Mouse (Mus musculus) G1E-ER4 (cell line): ENCODE results near the gene Ppp2r5e. TPM values are rescaled to one million over a fixed set of nuclear protein-coding genes. Genes with fewer than 3 reads are reported as not detected.

ENCODE experiments used
- GATA1 ChIP-seq: IDR thresholded peaks from one replicate; pipeline ENCODE4 v1.8.0; 2012; ENCODE audit warnings: low read length, inconsistent platforms
- polyA plus RNA-seq: library from polyadenylated mRNA; stranded (reverse); fragments of >175 nt; gene quantifications from 2 replicates; pipeline ENCODE4 v1.2.3, GENCODE M21; 2012

Gene Ppp2r5e
- polyA plus RNA-seq, 1 experiment: 114 TPM

DNA sequence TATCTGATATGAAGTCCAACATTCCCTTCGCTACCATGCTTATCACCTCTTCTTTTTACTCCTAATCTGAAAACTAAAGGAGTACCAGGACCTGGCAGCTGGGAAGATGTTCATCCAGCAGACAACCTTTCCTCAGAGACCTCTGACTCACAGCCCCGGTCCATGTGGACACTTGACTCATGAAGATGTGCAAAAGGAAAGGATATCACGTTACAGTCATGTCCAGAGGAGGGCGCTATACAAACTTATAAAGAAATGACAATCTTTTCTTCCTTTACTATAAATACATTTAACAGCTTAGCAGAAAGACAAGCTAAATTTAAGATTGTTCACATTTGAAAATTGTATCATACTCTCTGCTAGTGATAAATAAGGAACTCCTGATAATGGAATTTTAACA is 143.0 kb downstream of the Ppp2r5e start:
- no peak for TF ChIP-seq GATA1

DNA sequence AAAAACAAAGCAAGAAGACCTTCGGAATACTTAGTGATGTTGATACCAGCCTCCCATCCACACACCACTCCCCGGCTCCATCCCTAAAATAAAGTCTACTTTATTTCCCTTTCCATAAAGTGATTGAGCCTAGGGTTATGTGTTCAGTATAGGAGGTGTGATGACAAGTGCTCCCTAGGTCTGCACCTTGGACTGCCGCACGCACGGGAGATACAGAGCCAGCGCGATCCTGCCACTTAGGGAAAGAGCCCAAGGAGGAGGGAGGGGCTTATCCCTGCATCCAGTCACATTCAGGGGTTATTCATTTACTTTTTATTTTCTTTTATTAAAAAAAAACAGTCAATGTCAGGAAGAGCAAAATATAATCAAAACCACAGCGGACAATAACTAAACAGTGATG is 145.5 kb downstream of the Ppp2r5e start:
- TF ChIP-seq GATA1: no peak

DNA sequence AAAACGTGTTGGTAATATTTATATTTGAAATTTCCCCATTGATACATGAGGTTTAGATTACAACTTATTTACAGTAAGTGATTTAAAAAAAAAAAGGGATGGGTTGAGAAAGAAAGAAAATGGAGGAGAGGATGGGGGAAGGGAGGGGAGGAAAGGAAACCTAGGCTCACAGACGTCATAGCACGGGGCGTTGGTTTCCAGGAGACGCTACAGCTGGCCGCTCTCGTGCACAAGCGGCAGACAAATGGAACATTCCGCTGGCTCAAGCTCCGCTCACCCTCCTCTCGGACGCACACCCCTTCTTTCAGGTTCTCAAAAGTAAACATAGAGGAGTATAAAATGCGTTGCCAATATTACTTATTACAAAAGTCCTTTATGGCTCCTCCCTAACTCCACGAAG is 146.0 kb downstream of the Ppp2r5e start:
- no peak for TF ChIP-seq GATA1

DNA sequence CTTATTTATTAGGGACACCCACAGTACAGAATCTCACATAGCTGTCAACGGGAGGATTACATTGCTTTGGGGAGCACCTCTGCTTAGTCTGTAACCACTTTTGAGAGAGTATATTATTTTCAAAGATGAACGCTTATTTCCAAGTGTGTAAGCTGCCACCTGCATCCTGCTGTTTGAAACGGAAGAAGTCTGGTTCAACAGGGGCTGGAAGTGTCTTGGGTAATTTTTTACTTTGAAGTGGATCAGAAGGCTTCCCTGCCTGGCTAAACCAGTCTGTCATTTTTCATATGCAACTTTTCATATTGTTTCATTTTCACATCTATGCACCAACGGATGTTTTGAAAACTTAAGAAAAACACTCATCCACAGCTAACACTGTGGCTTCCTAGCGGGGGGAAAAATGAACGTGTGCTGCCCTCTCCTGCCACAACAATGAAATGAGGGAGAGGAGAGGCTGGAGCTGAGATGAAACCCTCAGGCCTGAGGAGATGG is 146.5 kb downstream of the Ppp2r5e start:
- TF ChIP-seq GATA1: no peak

DNA sequence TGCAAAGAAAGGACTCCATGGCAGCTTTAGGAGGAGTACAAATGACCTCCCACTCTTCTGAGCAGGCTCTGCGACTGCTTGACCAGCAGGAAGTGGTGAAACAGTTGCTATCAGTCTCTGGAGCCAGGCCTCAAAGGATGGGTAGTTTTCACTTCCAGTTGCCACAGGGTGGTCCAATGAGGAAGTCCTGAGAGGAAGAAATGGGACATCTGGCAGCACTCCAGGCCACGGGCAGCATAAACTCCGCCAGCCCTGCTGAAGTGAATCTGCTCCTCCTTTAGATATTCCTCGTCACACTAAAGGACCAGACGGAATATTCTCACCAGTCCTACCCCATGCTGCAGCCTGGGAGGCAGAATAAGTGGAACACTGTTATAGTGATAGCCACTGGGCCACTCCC is 147.1 kb downstream of the Ppp2r5e start:
- TF ChIP-seq GATA1: no peak

DNA sequence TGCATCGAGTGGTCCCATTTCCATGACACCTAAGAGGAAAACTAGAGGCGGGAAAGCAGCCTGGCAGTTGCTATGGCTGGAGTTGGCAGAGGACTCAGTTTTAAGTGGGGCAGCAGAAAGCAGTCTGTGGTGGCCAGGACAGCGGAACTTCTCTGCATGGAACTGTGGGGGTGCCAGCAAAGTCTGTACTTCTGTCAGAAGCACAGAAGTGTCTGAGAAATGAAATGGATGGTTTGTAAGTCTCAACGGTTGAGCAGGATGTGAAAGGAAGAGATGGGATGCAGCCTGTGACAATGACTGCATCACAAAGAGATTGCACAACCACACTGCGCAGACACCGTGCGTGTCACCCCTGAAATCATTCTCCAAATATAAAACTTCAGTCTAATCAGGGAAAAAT is 149.8 kb downstream of the Ppp2r5e start:
- no peak for TF ChIP-seq GATA1

DNA sequence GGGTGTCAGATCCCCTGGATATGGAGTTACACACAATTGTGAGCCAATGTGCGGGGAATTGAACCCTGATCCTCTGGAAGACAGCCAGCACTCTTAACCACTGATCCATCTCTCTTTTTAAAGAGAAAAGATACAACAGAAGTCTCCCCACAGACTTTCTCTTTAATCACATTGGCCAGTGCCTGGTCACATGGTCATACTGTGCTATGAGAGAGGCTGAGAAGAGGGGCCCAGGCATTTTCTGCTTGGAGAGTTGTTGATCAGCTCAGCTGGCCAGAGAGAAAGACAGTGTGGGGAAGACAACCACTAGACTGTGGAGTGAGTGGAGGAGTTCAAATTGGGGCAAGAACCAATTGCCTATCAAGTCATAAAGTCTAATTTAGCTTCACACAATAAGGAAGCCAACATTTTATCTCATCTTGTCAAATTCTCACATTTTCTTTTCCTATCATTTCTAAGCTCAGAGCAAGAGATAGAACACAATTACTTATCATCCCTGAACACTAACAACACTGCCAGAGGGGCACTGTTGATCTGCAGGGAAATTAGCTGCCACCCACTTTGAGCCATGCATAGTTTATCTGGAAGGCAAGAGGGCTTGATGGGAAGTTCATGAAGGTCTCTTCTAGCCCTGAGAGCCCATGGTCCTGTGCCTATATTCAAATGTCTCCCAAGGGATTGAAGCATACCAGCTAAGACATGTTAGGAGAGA is 166.2 kb downstream of the Ppp2r5e start:
- TF ChIP-seq GATA1: no peak

DNA sequence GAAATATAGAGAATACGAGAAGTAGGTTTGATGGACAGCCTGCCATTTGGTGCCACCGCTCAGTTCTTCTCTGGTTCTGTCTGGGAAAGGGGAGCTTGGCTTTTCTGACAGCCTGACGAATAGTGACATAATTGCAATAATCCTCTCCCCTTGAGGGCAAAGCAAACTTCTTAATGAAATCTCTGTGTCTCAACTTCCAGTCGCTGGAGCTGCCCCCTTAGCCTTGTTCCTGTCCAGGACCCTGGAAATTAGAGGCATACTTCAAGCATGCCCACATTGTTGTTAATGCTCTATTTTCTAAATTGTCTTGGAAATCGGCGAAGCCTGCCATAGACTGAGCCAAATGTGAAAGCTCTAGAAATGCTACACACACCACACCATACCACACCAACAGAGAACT is 167.3 kb downstream of the Ppp2r5e start:
- TF ChIP-seq GATA1: no peak

DNA sequence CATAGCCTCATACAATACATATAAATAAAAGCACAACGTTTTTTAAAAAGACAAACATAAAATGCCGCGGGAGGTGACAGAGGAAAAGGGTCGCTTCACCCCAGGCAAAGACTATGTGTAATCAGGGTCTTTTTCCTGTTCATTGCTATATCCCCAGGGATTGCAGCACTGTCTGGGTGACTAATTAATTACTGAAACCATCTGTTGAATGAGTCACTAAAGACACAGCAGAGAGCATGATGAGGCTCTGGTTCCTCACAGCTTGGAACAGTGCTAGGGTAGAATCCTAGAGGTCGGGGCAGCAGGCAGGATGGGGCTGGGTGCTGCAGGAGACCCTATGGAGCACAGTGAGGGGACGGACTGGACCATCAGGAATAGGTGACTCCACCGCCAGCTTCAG is 170.2 kb downstream of the Ppp2r5e start:
- TF ChIP-seq GATA1: no peak

DNA sequence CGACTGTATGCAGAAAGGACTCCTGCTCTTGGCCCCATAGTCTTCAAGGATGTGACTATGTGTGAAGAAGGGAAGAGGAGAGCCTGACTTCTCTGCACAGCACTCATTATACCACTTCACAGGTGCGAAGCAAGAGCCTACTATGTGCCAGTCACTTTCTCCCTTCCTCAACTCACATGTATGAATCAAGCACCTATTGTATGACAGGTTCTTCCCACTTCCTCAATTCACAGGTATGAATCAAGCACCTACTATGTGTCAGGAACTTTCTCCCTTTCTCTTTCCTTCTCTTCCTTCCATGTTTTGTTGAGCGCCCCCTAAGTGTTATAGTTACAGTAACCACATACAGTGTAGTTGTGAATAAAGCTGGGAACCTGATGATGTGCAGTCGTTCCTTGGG is 171.2 kb downstream of the Ppp2r5e start:
- TF ChIP-seq GATA1: no peak

DNA sequence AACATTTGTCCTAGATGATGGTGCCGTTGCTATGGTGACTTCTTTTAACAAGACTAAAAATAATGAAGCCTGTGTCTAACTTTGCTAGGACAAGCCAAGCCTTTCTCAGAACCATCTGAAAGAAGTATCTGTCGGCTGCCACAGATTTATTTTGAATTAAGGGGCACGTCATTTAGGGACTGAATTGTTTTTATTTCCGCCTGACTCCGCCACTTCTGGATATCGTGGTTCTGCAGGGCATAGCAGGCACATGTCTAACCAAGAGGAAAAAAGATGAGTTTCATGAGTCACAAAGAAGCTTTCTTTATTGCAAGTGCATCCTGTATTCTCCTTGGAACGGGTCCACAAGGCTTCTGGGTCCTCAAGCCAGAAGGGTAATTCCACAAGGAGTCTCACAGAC is 171.7 kb downstream of the Ppp2r5e start:
- no peak for TF ChIP-seq GATA1

DNA sequence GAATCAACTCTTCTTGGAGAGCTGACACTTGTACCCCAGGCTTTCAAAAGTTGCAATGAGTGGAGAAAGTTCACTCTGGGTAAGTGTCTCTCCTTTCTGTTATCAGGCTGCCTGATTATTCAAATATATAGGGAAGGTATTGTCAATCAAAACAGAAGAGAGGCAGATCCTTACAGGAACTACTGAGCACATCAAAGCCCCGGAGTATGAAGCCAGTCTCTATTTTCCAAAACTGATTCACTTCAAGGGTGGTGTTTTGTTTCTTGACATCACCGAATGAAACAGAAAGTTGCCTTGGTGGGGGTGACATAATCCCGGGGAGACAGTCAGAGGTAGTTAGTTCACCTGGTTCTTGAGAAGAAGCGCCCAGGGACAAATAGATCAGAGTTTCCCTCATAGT is 179.4 kb downstream of the Ppp2r5e start, which contains the start of gene Gphb5:
Gphb5 (minus strand) TSS at position 101 of the 400 bp plus-strand sequence.
- no peak for TF ChIP-seq GATA1

DNA sequence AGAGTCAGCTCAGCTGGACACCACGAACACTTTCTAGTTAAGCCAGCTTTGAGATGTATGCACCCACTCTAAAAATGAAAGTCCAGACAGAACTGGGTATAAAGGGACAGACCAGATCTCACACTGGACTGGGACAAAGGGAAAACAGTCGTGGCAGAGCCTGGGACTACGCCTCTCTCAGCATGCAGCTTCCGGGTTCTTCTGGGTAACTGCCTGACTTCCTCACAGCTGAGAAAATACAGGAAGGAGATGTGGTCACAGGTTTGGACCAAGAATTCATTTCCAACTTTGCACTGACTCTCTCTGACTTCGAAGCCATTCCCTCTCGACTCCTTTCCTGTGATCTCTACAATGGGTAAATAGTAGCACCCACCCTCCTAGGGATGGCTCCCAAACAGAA is 181.1 kb downstream of the Ppp2r5e start:
- TF ChIP-seq GATA1: no peak

DNA sequence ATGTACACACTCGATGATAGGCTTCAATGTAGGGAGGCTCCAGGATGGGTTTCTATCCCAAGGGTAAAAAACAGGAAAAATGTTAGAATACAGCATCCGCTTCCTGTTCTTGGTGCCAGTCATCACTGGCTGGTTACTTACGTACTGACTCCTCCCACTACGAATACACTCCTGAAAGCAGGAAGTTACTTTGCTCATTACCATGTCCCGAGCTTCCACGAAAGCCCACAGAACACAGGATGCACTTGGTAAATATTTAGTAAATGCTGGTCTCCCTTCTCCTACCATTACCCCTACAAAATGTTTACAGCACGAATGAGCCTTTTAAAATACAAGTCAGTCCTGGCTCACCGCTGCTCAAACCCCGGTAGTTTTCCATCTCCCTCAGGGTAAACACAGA is 183.1 kb downstream of the Ppp2r5e start:
- no peak for TF ChIP-seq GATA1

Other genes starting within 250 kb of the Ppp2r5e start
- not detected in 2 replicates for gene Gphb5, start 179.5 kb downstream of the Ppp2r5e start, polyA plus RNA-seq
- gene Wdr89, start 73.3 kb upstream of the Ppp2r5e start, polyA plus RNA-seq: 4.0 and 8.8 TPM in 2 replicates
- 17.1 and 20.8 TPM in 2 replicates for gene Sgpp1, start 139.5 kb upstream of the Ppp2r5e start, polyA plus RNA-seq
- gene Syne2, start 221.9 kb upstream of the Ppp2r5e start, polyA plus RNA-seq: 0.03 TPM in 1 of 2 replicates, not detected in the other